Mouse (Mus musculus) neural tube, embryonic 14.5 days (tissue): ENCODE measurements around the gene Gm11437. TPM values are rescaled to one million over a fixed set of nuclear protein-coding genes. Genes with fewer than 3 reads are reported as not detected.

ENCODE experiments used
- polyA plus RNA-seq: library from polyadenylated mRNA; unstranded; fragments of >200 nt; fragmentation: Nextera tagmentation; extraction: Ambion mirVana; gene quantifications from 2 replicates; pipeline ENCODE4 v1.2.1, GENCODE M21; 2014

Gm11437 gene
- polyA plus RNA-seq, 1 experiment from 2014 or later = 0.16 TPM

Other genes with a start within 250 kb of the Gm11437 start
- 19.0 and 23.8 TPM in 2 replicates for gene Ddx52, start 225.4 kb downstream of the Gm11437 start, polyA plus RNA-seq
- 24.9 and 27.5 TPM in 2 replicates for gene Synrg, start 203.0 kb downstream of the Gm11437 start, polyA plus RNA-seq
- gene Dusp14, start 98.2 kb downstream of the Gm11437 start, polyA plus RNA-seq = 6.9 and 7.6 TPM in 2 replicates
- gene Tada2a, start 37.9 kb downstream of the Gm11437 start, polyA plus RNA-seq = 28.4 and 31.6 TPM in 2 replicates
- 38.8 and 39.1 TPM in 2 replicates for gene Acaca, start 37.8 kb downstream of the Gm11437 start, polyA plus RNA-seq